Mouse (Mus musculus): ENCODE results near the gene Ip6k1. TPM values are rescaled to one million over a fixed set of nuclear protein-coding genes. Genes with fewer than 3 reads are reported as not detected.

Gene Ip6k1
- 146 TPM for polyA plus RNA-seq (2017; shearing (Covaris generic))

DNA sequence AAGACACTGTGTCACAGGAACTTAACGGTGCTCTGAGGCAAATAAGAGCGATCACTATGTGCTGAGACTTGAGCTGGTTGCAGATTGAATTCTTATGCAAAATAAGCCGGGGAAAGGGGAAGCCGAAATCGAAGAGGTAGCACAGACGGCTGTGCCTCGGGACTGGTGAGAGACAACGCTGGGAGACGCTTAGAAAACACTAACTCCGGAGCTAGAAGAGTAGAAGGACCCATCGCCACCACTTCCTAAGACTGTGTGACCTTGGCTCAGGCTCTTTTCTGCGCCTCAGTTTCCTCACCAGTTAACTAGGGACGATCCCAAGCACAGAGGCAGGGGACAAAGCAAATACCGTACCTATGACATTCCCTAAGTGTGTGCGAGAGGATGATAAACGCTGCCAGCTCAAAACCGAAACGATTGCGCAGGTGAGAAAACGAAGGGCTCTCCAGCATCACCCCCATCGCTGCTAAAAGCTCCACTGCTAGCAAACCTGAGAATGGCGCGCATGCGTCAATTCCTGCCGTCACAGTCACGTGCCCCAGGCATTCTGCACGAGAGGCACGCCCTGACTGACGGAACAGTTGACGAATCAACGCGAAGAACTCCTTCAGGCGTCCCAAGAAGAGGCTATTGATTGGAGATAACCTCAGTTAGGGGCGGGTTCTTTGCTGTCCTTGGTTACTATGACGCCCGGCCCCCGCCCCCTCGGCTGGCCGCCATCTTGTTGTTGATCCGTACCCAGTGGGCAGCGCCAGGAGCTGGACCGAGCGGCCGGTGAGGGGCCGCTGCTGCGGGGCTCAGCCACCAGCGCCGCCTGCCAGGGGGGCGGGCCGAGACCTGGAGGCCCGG is at the start of gene Ip6k1:
TSS of gene Ip6k1 (plus strand) at position 580 of the 849 bp plus-strand sequence.

GRCm38 (mm10) chr9:107975399-107976386 is 26.6 kb upstream of the Ip6k1 start, which contains the start of gene Uba7:
TSS of gene Uba7 (plus strand) at chr9:107975505.

GRCm38 (mm10) chr9:107982681-107983346 is 19.5 kb upstream of the Ip6k1 start, which contains the start of gene Gm20661:
TSS of gene Gm20661 (plus strand) at chr9:107983058.

GRCm38 (mm10) chr9:107985131-107986119 is 16.9 kb upstream of the Ip6k1 start, which contains the start of gene Inka1:
TSS of gene Inka1 (minus strand) at chr9:107985879.

GRCm38 (mm10) chr9:107992197-107992596 is 10.1 kb upstream of the Ip6k1 start, which contains the start of gene Cdhr4:
TSS of gene Cdhr4 (plus strand) at chr9:107992497.

DNA sequence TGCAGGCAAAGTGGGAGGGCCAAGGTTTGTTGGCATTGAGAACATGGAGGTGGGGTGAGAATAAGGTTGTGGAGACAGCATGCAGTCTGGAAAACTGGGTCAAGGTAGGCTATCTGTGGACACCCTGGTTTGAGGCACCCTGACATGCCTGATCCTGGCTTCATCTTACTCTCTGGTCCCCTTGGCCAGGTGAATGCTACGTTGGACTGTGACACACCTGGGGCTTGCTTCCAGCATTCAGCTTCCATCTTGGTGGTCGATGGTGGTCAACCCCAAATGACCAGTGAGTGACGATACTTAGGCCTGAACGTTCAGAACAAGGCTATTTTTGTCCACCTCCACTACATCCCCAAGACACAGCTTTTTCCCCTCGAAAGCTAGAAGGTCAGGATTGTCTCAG is 6.3 kb upstream of the Ip6k1 start, which contains the start of gene Gm20662:
TSS of gene Gm20662 (plus strand) at position 301 of the 400 bp plus-strand sequence.

GRCm38 (mm10) chr9:108049016-108049455 is 46.7 kb downstream of the Ip6k1 start, which contains the start of gene Gmppb:
TSS of gene Gmppb (plus strand) at chr9:108049242.

GRCm38 (mm10) chr9:108052885-108053664 is 50.8 kb downstream of the Ip6k1 start, which contains the start of gene Amigo3:
TSS of gene Amigo3 (plus strand) at chr9:108053159.

DNA sequence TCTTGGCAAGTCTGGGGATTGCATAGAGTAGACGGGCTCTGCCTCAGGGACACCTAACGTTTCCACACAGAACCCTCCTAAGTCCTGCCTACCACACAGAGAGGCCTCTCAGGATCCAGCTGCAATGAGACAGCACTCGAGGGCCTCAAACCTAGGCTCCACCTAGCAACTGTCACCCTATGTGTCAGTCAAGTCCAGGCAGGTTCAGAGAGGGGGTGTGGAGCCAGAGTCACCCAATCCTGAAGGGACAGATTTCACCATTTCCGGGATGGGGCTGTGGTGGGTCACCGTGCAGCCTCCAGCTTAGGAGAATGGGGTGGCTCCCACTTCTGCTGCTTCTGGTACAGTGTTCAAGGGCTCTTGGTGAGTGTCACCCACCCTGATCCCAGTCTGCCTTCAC is 77.9 kb downstream of the Ip6k1 start, which contains the start of gene Mst1:
TSS of gene Mst1 (plus strand) at position 269 of the 400 bp plus-strand sequence.

DNA sequence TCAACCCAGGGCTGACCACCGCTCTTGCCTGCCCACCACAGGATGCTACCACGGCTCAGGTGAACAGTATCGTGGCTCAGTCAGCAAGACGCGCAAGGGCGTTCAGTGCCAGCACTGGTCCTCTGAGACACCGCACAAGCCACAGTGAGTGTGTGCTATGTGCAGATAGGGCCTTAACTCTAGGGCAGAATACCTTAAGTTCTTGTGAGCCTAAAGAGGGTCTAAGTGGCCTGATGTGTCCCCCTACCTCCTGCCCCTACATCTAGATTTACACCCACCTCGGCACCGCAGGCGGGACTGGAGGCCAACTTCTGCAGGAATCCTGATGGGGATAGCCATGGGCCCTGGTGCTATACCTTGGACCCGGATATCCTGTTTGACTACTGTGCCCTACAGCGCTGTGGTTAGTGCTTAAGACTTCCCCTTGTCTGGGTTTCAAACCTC is 80.7 kb downstream of the Ip6k1 start, which contains the start of gene Rnf123:
TSS of gene Rnf123 (minus strand) at position 359 of the 444 bp plus-strand sequence.

DNA sequence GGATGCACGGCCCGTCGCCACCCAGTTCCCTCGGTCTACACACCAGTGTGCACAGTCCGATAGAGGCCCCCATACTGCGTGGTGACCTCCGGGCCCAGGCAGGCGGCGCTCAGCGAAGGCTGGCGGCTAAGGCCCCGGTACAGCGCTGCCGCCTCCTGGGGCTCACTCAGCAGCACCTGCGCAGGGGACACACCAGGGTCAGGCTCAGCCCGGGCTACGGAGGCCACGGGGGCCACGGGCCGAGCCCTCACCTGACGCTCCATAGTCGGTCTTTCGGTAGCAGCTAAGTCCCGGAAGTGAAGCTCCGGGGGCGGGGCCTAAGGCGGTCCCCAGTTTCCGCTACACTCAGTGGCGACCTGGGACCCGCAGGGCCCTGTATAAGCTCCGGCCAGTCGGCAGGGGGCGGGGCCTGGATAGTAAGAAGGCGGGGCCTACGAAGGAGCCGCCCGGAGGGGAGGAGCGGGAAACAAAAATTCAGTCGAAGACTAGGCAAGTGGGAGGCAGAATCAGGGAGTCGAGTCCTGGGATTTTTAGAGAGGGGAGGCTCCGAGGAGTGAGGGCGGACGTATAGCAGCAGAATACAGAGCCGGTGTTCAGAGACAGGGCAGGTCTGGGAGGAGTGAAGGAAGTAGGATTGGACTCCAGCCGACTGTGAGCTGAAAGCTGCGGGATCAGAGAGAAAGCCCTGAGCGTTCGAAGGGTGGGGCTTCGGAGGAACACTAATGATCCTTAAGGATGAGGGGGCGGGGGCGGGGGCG is 92.1 kb downstream of the Ip6k1 start, which contains the start of gene Apeh:
TSS of gene Apeh (minus strand) at position 423 of the 758 bp plus-strand sequence.

Other genes with a start within 250 kb of the Ip6k1 start
- 306 TPM for gene Rbm5, start 231.5 kb upstream of the Ip6k1 start, polyA plus RNA-seq (2017; shearing (Covaris generic))
- gene Rbm6, start 129.3 kb upstream of the Ip6k1 start, polyA plus RNA-seq (2017; shearing (Covaris generic)): 110 TPM
- 19.9 TPM for gene Mon1a, start 114.3 kb upstream of the Ip6k1 start, polyA plus RNA-seq (2017; shearing (Covaris generic))
- not detected for gene Mst1r, start 95.6 kb upstream of the Ip6k1 start, polyA plus RNA-seq (2017; shearing (Covaris generic))
- not detected for gene Actl11, start 74.0 kb upstream of the Ip6k1 start, polyA plus RNA-seq (2017; shearing (Covaris generic))
- gene Camkv, start 66.8 kb upstream of the Ip6k1 start, polyA plus RNA-seq (2017; shearing (Covaris generic)): not detected
- gene Traip, start 52.4 kb upstream of the Ip6k1 start, polyA plus RNA-seq (2017; shearing (Covaris generic)): 2.0 TPM
- 150 TPM for gene Uba7, start 27.0 kb upstream of the Ip6k1 start, polyA plus RNA-seq (2017; shearing (Covaris generic))
- not detected for gene Gm20661, start 19.4 kb upstream of the Ip6k1 start, polyA plus RNA-seq (2017; shearing (Covaris generic))
- 0.61 TPM for gene Inka1, start 16.6 kb upstream of the Ip6k1 start, polyA plus RNA-seq (2017; shearing (Covaris generic))
- not detected for gene Cdhr4, start 10.0 kb upstream of the Ip6k1 start, polyA plus RNA-seq (2017; shearing (Covaris generic))
- not detected for gene Gm20662, start 6.2 kb upstream of the Ip6k1 start, polyA plus RNA-seq (2017; shearing (Covaris generic))
- gene Gmppb, start 46.7 kb downstream of the Ip6k1 start, polyA plus RNA-seq (2017; shearing (Covaris generic)): 25.0 TPM
- gene Amigo3, start 50.7 kb downstream of the Ip6k1 start, polyA plus RNA-seq (2017; shearing (Covaris generic)): 1.4 TPM
- gene Mst1, start 77.9 kb downstream of the Ip6k1 start, polyA plus RNA-seq (2017; shearing (Covaris generic)): 3.1 TPM
- gene Rnf123, start 80.8 kb downstream of the Ip6k1 start, polyA plus RNA-seq (2017; shearing (Covaris generic)): 110 TPM
- gene Apeh, start 92.1 kb downstream of the Ip6k1 start, polyA plus RNA-seq (2017; shearing (Covaris generic)): 54.4 TPM
- 0.30 TPM for gene Bsn, start 187.9 kb downstream of the Ip6k1 start, polyA plus RNA-seq (2017; shearing (Covaris generic))

Measured in effector memory CD4-positive, alpha-beta T cell, adult 5 months (primary cell).